Mouse (Mus musculus) heart, embryonic 16.5 days (tissue): Measurements from ENCODE around the gene Slc4a4. TPM values are rescaled to one million over a fixed set of nuclear protein-coding genes. Genes with fewer than 3 reads are reported as not detected.
A peak's percentile ranks its signal among the peaks of the same experiment; 100 is the strongest.

ENCODE experiments used
- ATAC-seq: fragments of 200-750 bp; cut with Nextera tagmentation; replicated peaks from 2 replicates; pipeline ENCODE4 v1.8.0; 2017; ENCODE audit warnings: moderate number of reproducible peaks; ENCODE audit not compliant: insufficient read depth, low FRiP score; ENCODE audit errors: extremely low read depth
- H3K27ac ChIP-seq: fragments of 300-500 bp; sonication (generic); 2 replicates; pipeline ENCODE4 v1.5.1; 2014; ENCODE audit warnings: mild to moderate bottlenecking, low read length, control low read depth, moderate library complexity
- H3K27me3 ChIP-seq: fragments of 300-500 bp; sonication (generic); 2 replicates; pipeline ENCODE4 v1.6.1; 2014; ENCODE audit warnings: low read length, mixed read lengths; ENCODE audit not compliant: control insufficient read depth, insufficient read depth
- H3K36me3 ChIP-seq: fragments of 300-500 bp; sonication (generic); 2 replicates; pipeline ENCODE4 v1.6.1; 2014; ENCODE audit not compliant: control insufficient read depth, insufficient read depth
- H3K4me1 ChIP-seq: fragments of 300-500 bp; sonication (generic); 2 replicates; pipeline ENCODE4 v1.6.1; 2014; ENCODE audit warnings: low read length, mixed read lengths; ENCODE audit not compliant: control insufficient read depth, insufficient read depth
- H3K4me2 ChIP-seq: fragments of 300-500 bp; sonication (generic); 2 replicates; pipeline ENCODE4 v1.6.1; 2014; ENCODE audit warnings: low read depth, mild to moderate bottlenecking, control low read depth, low read length
- H3K4me3 ChIP-seq: fragments of 300-500 bp; sonication (generic); 2 replicates; pipeline ENCODE4 v1.5.1; 2014; ENCODE audit warnings: mild to moderate bottlenecking, control low read depth, low read length
- H3K9ac ChIP-seq: fragments of 300-500 bp; sonication (generic); 2 replicates; pipeline ENCODE4 v1.6.1; 2014; ENCODE audit warnings: low read length, control low read depth
- H3K9me3 ChIP-seq: fragments of 300-500 bp; sonication (generic); replicated peaks from 2 replicates; pipeline ENCODE4 v1.6.1; 2016; ENCODE audit warnings: low read length; ENCODE audit not compliant: control insufficient read depth
- WGBS: fragments of 180-500 bp; shearing (Covaris S2); extraction: QIAGEN DNeasy Blood & Tissue Kit; methylation state at CpG from one replicate; pipeline ENCODE4 v1.1.7; 2014; 5-methylcytosine and 5-hydroxymethylcytosine counted together
- polyA plus RNA-seq: library from polyadenylated mRNA; unstranded; fragments of >200 nt; fragmentation: Nextera tagmentation; extraction: Ambion mirVana; gene quantifications from 2 replicates; pipeline ENCODE4 v1.2.1, GENCODE M21; 2015

Gene Slc4a4
- 2.8 and 6.7 TPM in 2 replicates for polyA plus RNA-seq

GRCm38 (mm10) chr5:88886668-88887555, at the start of gene Slc4a4:
Gene Slc4a4 (plus strand): TSS chr5:88886818.
- no peaks in the 10 kb centered on the region for H3K9me3 ChIP-seq
- peak within 1 kb of the TSS; percentile 75 for H3K4me2 ChIP-seq
- no peaks in the 10 kb centered on the region for H3K27me3 ChIP-seq
- ATAC-seq, result peak; percentile 85
- H3K4me1 ChIP-seq, result peaks cover 26% of the 10 kb centered on the region
- no peaks in the 10 kb centered on the region; the same call in 1 of the 2 replicates for H3K36me3 ChIP-seq
- H3K4me3 ChIP-seq, result peak within 1 kb of the TSS; percentile 67
- peak within 1 kb of the TSS; percentile 41 for H3K27ac ChIP-seq
- WGBS, result under 1% methylated on average over 102 of the region's 119 CpGs
- H3K9ac ChIP-seq, result peak within 1 kb of the TSS; percentile 79

- WGBS, result 65% methylated on average over 5 of the region's 5 CpGs
- H3K27me3 ChIP-seq, result no peaks in the 10 kb centered on the region
- no peaks in the 10 kb centered on the region for H3K4me1 ChIP-seq
- no peak overlapping the region for H3K4me3 ChIP-seq
- H3K9ac ChIP-seq, result no peak overlapping the region
- no peak for ATAC-seq
- no peaks in the 10 kb centered on the region for H3K36me3 ChIP-seq
- no peaks in the 10 kb centered on the region for H3K9me3 ChIP-seq
- no peak overlapping the region for H3K27ac ChIP-seq
- no peak overlapping the region for H3K4me2 ChIP-seq
Observed at GRCm38 (mm10) chr5:88840080-88840798, 46.4 kb upstream of the Slc4a4 start.

DNA sequence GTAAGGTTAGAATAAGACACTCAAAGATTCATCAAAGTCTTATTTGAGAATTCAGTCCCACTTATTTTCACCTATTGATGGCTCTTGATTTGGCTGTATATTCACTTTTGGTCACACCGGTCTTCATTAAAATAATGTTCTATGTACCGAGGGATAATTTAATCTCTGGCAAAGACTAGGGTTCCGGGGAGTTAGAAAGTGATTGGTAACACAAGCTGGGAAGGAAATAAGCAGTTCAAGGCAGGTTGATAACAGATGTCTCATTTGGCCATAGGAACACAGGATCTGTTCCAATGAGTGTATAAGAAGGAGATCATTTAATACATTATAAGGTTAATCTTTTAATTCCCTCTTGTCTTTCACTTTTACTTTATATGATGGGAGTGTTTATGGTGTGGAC, 29.3 kb upstream of the Slc4a4 start:
- no peak for ATAC-seq
- Histone ChIP-seq H3K4me3 (no peak overlapping the region), H3K36me3 (no peaks in the 10 kb centered on the region), H3K4me2 (no peak overlapping the region), H3K9ac (no peak overlapping the region), H3K4me1 (no peaks in the 10 kb centered on the region), H3K27me3 (no peaks in the 10 kb centered on the region), H3K27ac (no peak overlapping the region), H3K9me3 (no peaks in the 10 kb centered on the region)
- 88% methylated on average over 3 of the region's 3 CpGs for WGBS

DNA sequence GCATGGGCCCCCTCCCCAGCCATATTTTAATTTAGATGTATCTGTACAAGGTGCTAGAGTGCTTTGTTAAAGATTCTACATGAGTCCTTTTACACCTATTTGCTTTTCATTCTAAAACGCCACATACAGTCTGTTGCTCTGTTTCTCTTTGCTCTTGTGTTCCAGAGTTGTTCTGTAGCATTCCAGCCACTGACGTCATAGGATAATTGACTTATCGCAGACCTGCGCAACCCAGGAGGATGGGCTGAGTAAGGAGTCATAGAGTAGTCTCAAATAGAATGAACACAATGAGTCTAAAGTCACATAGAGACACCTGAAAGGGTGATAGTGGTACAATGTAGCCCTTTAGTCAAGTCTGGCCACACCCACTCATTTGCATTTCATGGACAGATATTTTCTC, 28.8 kb upstream of the Slc4a4 start:
- WGBS, result 78% methylated on average over 4 of the region's 4 CpGs
- no peaks in the 10 kb centered on the region for H3K9me3 ChIP-seq
- no peak for ATAC-seq
- H3K4me3 ChIP-seq, result no peak overlapping the region
- H3K36me3 ChIP-seq, result no peaks in the 10 kb centered on the region
- H3K4me1 ChIP-seq, result no peaks in the 10 kb centered on the region
- H3K9ac ChIP-seq, result no peak overlapping the region
- H3K4me2 ChIP-seq, result no peak overlapping the region
- no peaks in the 10 kb centered on the region for H3K27me3 ChIP-seq
- H3K27ac ChIP-seq, result no peak overlapping the region

- ATAC-seq, result no peak
- H3K4me1 ChIP-seq, result no peaks in the 10 kb centered on the region
- H3K9me3 ChIP-seq, result no peaks in the 10 kb centered on the region
- no peaks in the 10 kb centered on the region for H3K27me3 ChIP-seq
- WGBS, result 77% methylated on average over 4 of the region's 4 CpGs
- no peaks in the 10 kb centered on the region for H3K36me3 ChIP-seq
- no peak overlapping the region for H3K4me2 ChIP-seq
- no peak overlapping the region for H3K4me3 ChIP-seq
- H3K27ac ChIP-seq, result no peak overlapping the region
- no peak overlapping the region for H3K9ac ChIP-seq
Observed at GRCm38 (mm10) chr5:88858226-88858625, 28.4 kb upstream of the Slc4a4 start.

- no peaks in the 10 kb centered on the region for H3K27me3 ChIP-seq
- ATAC-seq, result no peak
- no peaks in the 10 kb centered on the region for H3K36me3 ChIP-seq
- H3K4me2 ChIP-seq, result no peak overlapping the region
- H3K9me3 ChIP-seq, result no peaks in the 10 kb centered on the region
- no peak overlapping the region for H3K27ac ChIP-seq
- no peak overlapping the region for H3K9ac ChIP-seq
- WGBS, result 70% methylated on average over 3 of the region's 3 CpGs
- no peaks in the 10 kb centered on the region for H3K4me1 ChIP-seq
- no peak overlapping the region for H3K4me3 ChIP-seq
Observed at GRCm38 (mm10) chr5:88862163-88862562, 24.5 kb upstream of the Slc4a4 start.

- no peaks in the 10 kb centered on the region for H3K36me3 ChIP-seq
- no peak overlapping the region for H3K4me2 ChIP-seq
- no peak for ATAC-seq
- H3K9ac ChIP-seq, result no peak overlapping the region
- H3K27me3 ChIP-seq, result no peaks in the 10 kb centered on the region
- H3K4me3 ChIP-seq, result no peak overlapping the region
- H3K4me1 ChIP-seq, result no peaks in the 10 kb centered on the region
- 91% methylated on average over 2 of the region's 2 CpGs for WGBS
- H3K27ac ChIP-seq, result no peak overlapping the region
- H3K9me3 ChIP-seq, result no peaks in the 10 kb centered on the region
Observed at GRCm38 (mm10) chr5:88862794-88863193, 23.8 kb upstream of the Slc4a4 start.

- H3K36me3 ChIP-seq, result no peaks in the 10 kb centered on the region
- H3K27ac ChIP-seq, result no peak overlapping the region
- WGBS, result 17% methylated on average over 3 of the region's 3 CpGs
- ATAC-seq, result no peak
- no peaks in the 10 kb centered on the region for H3K9me3 ChIP-seq
- peaks cover 21% of the 10 kb centered on the region for H3K4me1 ChIP-seq
- H3K4me3 ChIP-seq, result no peak overlapping the region
- no peak overlapping the region for H3K9ac ChIP-seq
- H3K4me2 ChIP-seq, result no peak overlapping the region
- H3K27me3 ChIP-seq, result no peaks in the 10 kb centered on the region
Observed at GRCm38 (mm10) chr5:88884101-88884500, 2.5 kb upstream of the Slc4a4 start.

DNA sequence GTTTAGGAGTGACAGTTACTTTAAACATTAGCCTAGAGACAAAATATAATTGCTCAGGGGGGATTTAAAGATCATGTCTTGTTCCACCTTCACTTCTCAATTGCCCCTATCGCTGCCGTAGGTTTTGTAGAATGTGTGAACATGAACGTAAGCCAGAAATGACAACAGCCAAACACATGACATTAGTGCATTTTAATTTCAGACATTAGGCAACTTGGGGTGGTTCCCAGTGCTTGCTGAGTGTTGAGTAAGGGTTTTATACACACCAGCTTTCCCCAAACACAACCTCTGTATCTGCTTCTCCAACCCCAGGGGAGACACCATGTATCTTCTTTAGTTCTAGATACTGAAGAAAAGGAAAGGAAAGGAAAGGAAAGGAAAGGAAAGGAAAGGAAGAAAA, 1.1 kb upstream of the Slc4a4 start:
- H3K4me3 ChIP-seq, result no peak overlapping the region
- H3K4me2 ChIP-seq, result no peak overlapping the region
- ATAC-seq, result no peak
- no peaks in the 10 kb centered on the region for H3K9me3 ChIP-seq
- 48% methylated on average over 3 of the region's 3 CpGs for WGBS
- no peak overlapping the region for H3K27ac ChIP-seq
- peaks cover 26% of the 10 kb centered on the region for H3K4me1 ChIP-seq
- H3K27me3 ChIP-seq, result no peaks in the 10 kb centered on the region
- no peak overlapping the region for H3K9ac ChIP-seq
- no peaks in the 10 kb centered on the region for H3K36me3 ChIP-seq
